Comparison of ENCODE assay signal across 7 mouse cellular contexts in genomic region chr9:22054411-22055076, GRCm38 (mm10). TPM values are rescaled to one million over a fixed set of nuclear protein-coding genes. Genes with fewer than 3 reads are reported as not detected.
DNase-seq lines count a peak whose midpoint lies in the region; ATAC-seq lines count a peak whose summit lies in the region.

No protein-coding gene starts in this region.

- H3K4me3 ChIP-seq in megakaryocyte, embryonic 14.5 days (replicated peaks), result peak overlapping the region; percentile 79

- peaks cover 54% of the 10 kb centered on the region for H3K27me3 ChIP-seq in megakaryocyte, embryonic 14.5 days (replicated peaks)

- H3K4me1 ChIP-seq in megakaryocyte, embryonic 14.5 days, result peaks cover 36% of the 10 kb centered on the region

- no peaks in the 10 kb centered on the region for H3K9me3 ChIP-seq in megakaryocyte, embryonic 14.5 days

- peak; percentile 70 for ATAC-seq in activated CD4-positive, CD25-positive, alpha-beta regulatory T cell, adult 4 months
- ATAC-seq in inflammation-experienced regulatory T-cells, adult 6 months, result peak; percentile 69

- peak; percentile 89 for DNase-seq in cerebellum, adult 9-11 months
- DNase-seq in frontal cortex, adult 2 months (ENCODE audit: extremely low spot score in 1 of 2, low spot score in 1 of 2), result peak; percentile 79 to 85
- DNase-seq in left cerebral cortex, adult 9 months (ENCODE audit: low spot score in 2 of 2), result peak; percentile 81 to 88
- peak; percentile 75 to 81 for DNase-seq in right cerebral cortex, postnatal 36 days (ENCODE audit: low spot score in 2 of 2)

- peaks cover 42% of the 10 kb centered on the region for H3K36me3 ChIP-seq in megakaryocyte, embryonic 14.5 days (replicated peaks; ENCODE audit: low read length)

RNA-seq across cellular contexts. Expression of gene Elavl3, which starts 2.7 kb away (rescaled TPM):
- polyA plus RNA-seq in activated CD4-positive, CD25-positive, alpha-beta regulatory T cell, adult 4 months (2017; shearing (Covaris generic)), result not detected
- 143 and 155 TPM in 2 replicates for polyA plus RNA-seq in frontal cortex, adult 2 months (2012; rRNA removed)
- not detected for polyA plus RNA-seq in inflammation-experienced regulatory T-cells, adult 6 months (2017; shearing (Covaris generic))
- 0.21 TPM in 1 of 2 replicates, not detected in the other for polyA plus RNA-seq in megakaryocyte, embryonic 14.5 days (2012; ENCODE audit: insufficient read depth, low replicate concordance)

RNA-seq across cellular contexts. Expression of gene Gm49318, which starts 16.5 kb away (rescaled TPM):
- polyA plus RNA-seq in activated CD4-positive, CD25-positive, alpha-beta regulatory T cell, adult 4 months (2017; shearing (Covaris generic)), result not detected
- polyA plus RNA-seq in frontal cortex, adult 2 months (2012; rRNA removed), result 0.54 TPM in 1 of 2 replicates, not detected in the other
- polyA plus RNA-seq in inflammation-experienced regulatory T-cells, adult 6 months (2017; shearing (Covaris generic)), result not detected
- not detected in 2 replicates for polyA plus RNA-seq in megakaryocyte, embryonic 14.5 days (2012; ENCODE audit: insufficient read depth, low replicate concordance)

RNA-seq across cellular contexts. Expression of gene Zfp653, which starts 16.6 kb away (rescaled TPM):
- 1 to 10 TPM; 3.3 to 4.0 TPM for polyA plus RNA-seq in activated CD4-positive, CD25-positive, alpha-beta regulatory T cell, adult 4 months (2017; shearing (Covaris generic))
- polyA plus RNA-seq in frontal cortex, adult 2 months (2012; rRNA removed), result 38.2 and 39.5 TPM in 2 replicates
- 1 to 10 TPM; 2.9 to 7.0 (median 6.5) TPM for polyA plus RNA-seq in inflammation-experienced regulatory T-cells, adult 6 months (2017; shearing (Covaris generic))
- 10.8 and 17.6 TPM in 2 replicates for polyA plus RNA-seq in megakaryocyte, embryonic 14.5 days (2012; ENCODE audit: insufficient read depth, low replicate concordance)

RNA-seq across cellular contexts. Expression of gene Ecsit, which starts 30.7 kb away (rescaled TPM):
- polyA plus RNA-seq in activated CD4-positive, CD25-positive, alpha-beta regulatory T cell, adult 4 months (2017; shearing (Covaris generic)), result 10 to 100 TPM; 31.0 to 31.1 TPM
- polyA plus RNA-seq in frontal cortex, adult 2 months (2012; rRNA removed), result 62.5 and 64.9 TPM in 2 replicates
- polyA plus RNA-seq in inflammation-experienced regulatory T-cells, adult 6 months (2017; shearing (Covaris generic)), result 10 to 100 TPM; 27.7 to 40.0 (median 37.7) TPM
- 7.2 and 16.8 TPM in 2 replicates for polyA plus RNA-seq in megakaryocyte, embryonic 14.5 days (2012; ENCODE audit: insufficient read depth, low replicate concordance)

RNA-seq across cellular contexts. Expression of gene Cnn1, which starts 44.5 kb away (rescaled TPM):
- polyA plus RNA-seq in activated CD4-positive, CD25-positive, alpha-beta regulatory T cell, adult 4 months (2017; shearing (Covaris generic)), result not detected
- polyA plus RNA-seq in frontal cortex, adult 2 months (2012; rRNA removed), result 1.4 and 2.3 TPM in 2 replicates
- under 1 TPM; 0.20 to 0.36 (median 0.32) TPM for polyA plus RNA-seq in inflammation-experienced regulatory T-cells, adult 6 months (2017; shearing (Covaris generic))
- polyA plus RNA-seq in megakaryocyte, embryonic 14.5 days (2012; ENCODE audit: insufficient read depth, low replicate concordance), result not detected in 2 replicates

Comparison
In these comparisons a context has a peak if more than half of its experiments do, and no peak if none do; other contexts are left out.
1. Peak in every context shown above with its lines: DNase-seq, ATAC-seq and H3K4me3 ChIP-seq.
2. RNA of gene Elavl3, which starts 2.7 kb away (polyA plus RNA-seq): 143 to 155 TPM in frontal cortex, adult 2 months; 0.21 TPM in megakaryocyte, embryonic 14.5 days, not detected in activated CD4-positive, CD25-positive, alpha-beta regulatory T cell, adult 4 months and not detected in inflammation-experienced regulatory T-cells, adult 6 months; every median in the first group is over 100 times any median in the second.